ENCODE assay signal across 8 mouse cellular contexts in genomic region chrX:103981169-103981689, GRCm38 (mm10). TPM values are rescaled to one million over a fixed set of nuclear protein-coding genes. Genes with fewer than 3 reads are reported as not detected.
DNase-seq lines count a peak whose midpoint lies in the region; ATAC-seq and TF ChIP-seq lines count a peak whose summit lies in the region.

TSS of gene Rlim (minus strand) at chrX:103981284.

- peak; percentile 46 for DNase-seq in Patski (ENCODE audit: low read depth, low spot score)
- DNase-seq in cerebellum, postnatal 14 days, result peak; percentile 89
- DNase-seq in frontal cortex, postnatal 14 days (ENCODE audit: low spot score in 2 of 2), result peak; percentile 84 to 91
- peak in 1 of 2 experiments; percentile 61 for DNase-seq in layer of hippocampus, postnatal 25 days (ENCODE audit: extremely low spot score in 1 of 2, low spot score in 1 of 2)
- DNase-seq in lung, postnatal 25 days (ENCODE audit: low spot score), result peak; percentile 95
- peak; percentile 90 for DNase-seq in retina, embryonic 14.5 days (ENCODE audit: low spot score)
- DNase-seq in thymus, postnatal 4 days, result peak; percentile 86

- H3K9me3 ChIP-seq in hindbrain, embryonic 13.5 days, result no peaks in the 10 kb centered on the region

- H3K4me3 ChIP-seq in hindbrain, embryonic 13.5 days, result peak within 1 kb of the TSS; percentile 70

- 0 out of 2 replicates have a peak, but pooled peaks cover 3% of the 10 kb centered on the region for H3K4me1 ChIP-seq in hindbrain, embryonic 13.5 days (replicated peaks)

- H3K36me3 ChIP-seq in hindbrain, embryonic 13.5 days, result 0 out of 2 replicates have a peak, but pooled peaks cover 6% of the 10 kb centered on the region

- peak within 1 kb of the TSS; percentile 88 for H3K9ac ChIP-seq in hindbrain, embryonic 13.5 days

- H3K27ac ChIP-seq in hindbrain, embryonic 13.5 days, result peak within 1 kb of the TSS; percentile 94

- POLR2A ChIA-PET in Patski (lab: Charles Lee), result interaction anchor here (0.5 kb wide), 1 partner anchor 494 kb away, joined by 3 read pairs; no protein-coding TSS in a partner anchor

- peaks cover 41% of the 10 kb centered on the region for H3K27me3 ChIP-seq in Patski
- H3K27me3 ChIP-seq in hindbrain, embryonic 13.5 days, result peaks cover 37% of the 10 kb centered on the region

- WGBS in hindbrain, embryonic 13.5 days, result 15% methylated on average over 26 of the region's 27 CpGs

- peak; percentile 99 for ATAC-seq in Patski
- peak; percentile 100 for ATAC-seq in hindbrain, embryonic 13.5 days (ENCODE audit: low FRiP score)

- peak within 1 kb of the TSS; percentile 61 for H3K4me2 ChIP-seq in hindbrain, embryonic 13.5 days

- no peak for TF ChIP-seq CTCF in Patski (IDR thresholded peaks at IDR 0.05)

- CTCF ChIA-PET in Patski (lab: Charles Lee), result no interaction called here

- in situ Hi-C loops in Patski (cut with MboI; ENCODE audit: low pct_unique_long_range_greater_than_20kb), result no loop called here

RNA-seq across cellular contexts. Expression of gene Rlim, which starts in this region (rescaled TPM):
- 34.0 TPM for polyA plus RNA-seq in Patski (2021)
- 31.3 and 32.1 TPM in 2 replicates for polyA plus RNA-seq in hindbrain, embryonic 13.5 days (2015; fragmentation: Nextera tagmentation; extraction: Ambion mirVana)
- 10 to 100 TPM; 47.4 to 53.2 TPM for total RNA-seq in layer of hippocampus, postnatal 25 days (2021)
